Mouse (Mus musculus): ENCODE results near the gene Etl4. TPM values are rescaled to one million over a fixed set of nuclear protein-coding genes. Genes with fewer than 3 reads are reported as not detected.

The Etl4 gene
- total RNA-seq, 1 experiment, result 50.8 TPM

DNA sequence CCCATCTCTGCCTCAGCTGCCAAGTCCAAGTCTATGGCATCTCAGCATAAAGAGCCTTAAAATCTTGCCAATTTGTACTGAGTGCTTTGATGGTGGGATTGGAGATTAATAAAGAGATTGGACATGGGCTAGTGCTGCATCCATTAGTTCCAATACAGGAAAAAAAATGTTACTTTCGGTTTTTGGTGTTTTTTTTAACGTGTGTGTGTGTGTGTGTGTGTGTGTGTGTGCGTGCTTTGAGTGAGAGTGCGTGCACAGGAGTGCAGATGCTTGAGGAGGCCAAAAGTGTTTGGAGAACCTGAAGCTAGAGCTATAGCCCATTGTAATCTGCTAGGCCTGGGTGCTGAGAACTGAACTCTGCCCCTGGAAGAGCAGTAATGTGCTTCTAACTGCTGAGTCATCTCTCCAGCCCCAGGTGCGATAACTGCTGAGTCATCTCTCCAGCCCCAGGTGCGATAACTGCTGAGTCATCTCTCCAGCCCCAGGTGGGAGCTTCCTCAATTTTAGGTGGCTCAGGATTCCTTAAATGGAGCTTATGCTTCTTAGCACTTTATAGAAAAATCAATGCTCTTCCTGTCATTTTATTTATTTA lies 674.1 kb downstream of the Etl4 start:
- in situ Hi-C loops (cut with MboI; ENCODE audit: low sequenced_read_pairs in 2 of 2, unreplicated experiment in 2 of 2), result no loop called here
- Histone ChIP-seq H3K36me3 (ENCODE audit: control insufficient read depth, insufficient read depth, low read length, poor library complexity, severe bottlenecking) (peaks cover 10% of the 10 kb centered on the region), H3K9me3 (ENCODE audit: control insufficient read depth, insufficient read depth, low read depth, low read length) (peaks cover 4% of the 10 kb centered on the region; the same call in 1 of the 2 replicates), H3K27ac (ENCODE audit: insufficient read depth, low read depth, low read length, poor library complexity, severe bottlenecking) (peak overlapping the region; percentile 95), H3K4me1 (ENCODE audit: control insufficient read depth in 2 of 2, insufficient read depth in 2 of 2, low read length in 2 of 2, poor library complexity in 1 of 2) (no peaks in the 10 kb centered on the region; a peak in 1 of 4 replicates), H3K4me3 (ENCODE audit: insufficient read depth in 1 of 2, low read depth in 1 of 2, low read length in 2 of 2, poor library complexity in 1 of 2, severe bottlenecking in 1 of 2) (no peak overlapping the region), H3K9ac (ENCODE audit: insufficient read depth, low read depth, low read length, poor library complexity, severe bottlenecking) (no peak overlapping the region)
- no peak for TF ChIP-seq HCFC1 (IDR thresholded peaks at IDR 0.05; ENCODE audit: borderline replicate concordance, insufficient read depth, low read length)
- TF ChIP-seq MAFK (IDR thresholded peaks at IDR 0.05; ENCODE audit: insufficient read depth, low read depth, low read length), result peak; percentile 100
- TF ChIP-seq CHD2 (IDR thresholded peaks at IDR 0.05; ENCODE audit: low read depth, low read length), result 0 out of 2 replicates have a peak, but pooled peaks have one; percentile 23
- no peak for DNase-seq (ENCODE audit: low read depth, low spot score)

- no peak overlapping the region for H3K4me3 ChIP-seq (ENCODE audit: insufficient read depth in 1 of 2, low read depth in 1 of 2, low read length in 2 of 2, poor library complexity in 1 of 2, severe bottlenecking in 1 of 2)
- TF ChIP-seq ZC3H11A (IDR thresholded peaks at IDR 0.05; ENCODE audit: borderline replicate concordance, low read depth, low read length) (no peak), CHD2 (IDR thresholded peaks at IDR 0.05; ENCODE audit: low read depth, low read length) (no peak), ZNF384 (IDR thresholded peaks at IDR 0.05; ENCODE audit: low read depth, low read length) (no peak)
- no peak for DNase-seq (ENCODE audit: low read depth, low spot score)
- no peaks in the 10 kb centered on the region; a peak in 1 of 4 replicates for H3K4me1 ChIP-seq (ENCODE audit: control insufficient read depth in 2 of 2, insufficient read depth in 2 of 2, low read length in 2 of 2, poor library complexity in 1 of 2)
- H3K9ac ChIP-seq (ENCODE audit: insufficient read depth, low read depth, low read length, poor library complexity, severe bottlenecking), result no peak overlapping the region
- peaks cover 13% of the 10 kb centered on the region for H3K36me3 ChIP-seq (ENCODE audit: control insufficient read depth, insufficient read depth, low read length, poor library complexity, severe bottlenecking)
- in situ Hi-C loops (cut with MboI; ENCODE audit: low sequenced_read_pairs in 2 of 2, unreplicated experiment in 2 of 2), result no loop called here
- H3K27ac ChIP-seq (ENCODE audit: insufficient read depth, low read depth, low read length, poor library complexity, severe bottlenecking), result no peak overlapping the region
- H3K9me3 ChIP-seq (ENCODE audit: control insufficient read depth, insufficient read depth, low read depth, low read length), result peaks cover 6% of the 10 kb centered on the region; the same call in 1 of the 2 replicates
Measured at GRCm38 (mm10) chr2:20587913-20588312, 678.3 kb downstream of the Etl4 start.

GRCm38 (mm10) chr2:20588631-20589030 lies 679.1 kb downstream of the Etl4 start:
- H3K27ac ChIP-seq (ENCODE audit: insufficient read depth, low read depth, low read length, poor library complexity, severe bottlenecking), result no peak overlapping the region
- no peak overlapping the region for H3K4me3 ChIP-seq (ENCODE audit: insufficient read depth in 1 of 2, low read depth in 1 of 2, low read length in 2 of 2, poor library complexity in 1 of 2, severe bottlenecking in 1 of 2)
- TF ChIP-seq HCFC1 (IDR thresholded peaks at IDR 0.05; ENCODE audit: borderline replicate concordance, insufficient read depth, low read length) (no peak), CHD2 (IDR thresholded peaks at IDR 0.05; ENCODE audit: low read depth, low read length) (no peak), MAFK (IDR thresholded peaks at IDR 0.05; ENCODE audit: insufficient read depth, low read depth, low read length) (no peak), ZNF384 (IDR thresholded peaks at IDR 0.05; ENCODE audit: low read depth, low read length) (no peak), ZC3H11A (IDR thresholded peaks at IDR 0.05; ENCODE audit: borderline replicate concordance, low read depth, low read length) (no peak)
- H3K4me1 ChIP-seq (ENCODE audit: control insufficient read depth in 2 of 2, insufficient read depth in 2 of 2, low read length in 2 of 2, poor library complexity in 1 of 2), result no peaks in the 10 kb centered on the region
- H3K9me3 ChIP-seq (ENCODE audit: control insufficient read depth, insufficient read depth, low read depth, low read length), result peaks cover 6% of the 10 kb centered on the region; the same call in 1 of the 2 replicates
- H3K36me3 ChIP-seq (ENCODE audit: control insufficient read depth, insufficient read depth, low read length, poor library complexity, severe bottlenecking), result peaks cover 19% of the 10 kb centered on the region
- H3K9ac ChIP-seq (ENCODE audit: insufficient read depth, low read depth, low read length, poor library complexity, severe bottlenecking), result no peak overlapping the region
- DNase-seq (ENCODE audit: low read depth, low spot score), result no peak
- in situ Hi-C loops (cut with MboI; ENCODE audit: low sequenced_read_pairs in 2 of 2, unreplicated experiment in 2 of 2), result no loop called here

DNA sequence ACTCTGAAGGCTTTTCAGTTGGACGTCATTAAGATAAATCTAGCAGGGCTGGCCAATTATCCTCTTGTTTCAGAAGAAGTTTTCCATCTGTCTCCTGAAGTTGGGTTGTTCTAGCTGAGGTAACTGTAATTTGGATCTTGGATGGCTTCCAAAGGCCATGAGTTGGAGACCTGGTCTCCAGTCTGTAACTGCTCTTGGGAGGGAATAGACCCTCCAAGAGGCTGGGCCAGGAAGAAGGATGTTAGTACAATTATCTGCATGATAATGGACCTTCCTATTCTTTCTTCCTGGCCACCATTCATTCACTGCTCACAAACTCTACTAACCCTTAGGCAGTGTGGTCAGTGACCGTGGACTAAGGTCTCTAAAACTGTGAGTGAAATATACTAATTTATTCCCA lies 684.5 kb downstream of the Etl4 start:
- peak overlapping the region; percentile 84; the same call in 1 of the 2 replicates for H3K27ac ChIP-seq (ENCODE audit: insufficient read depth, low read depth, low read length, poor library complexity, severe bottlenecking)
- peaks cover 8 to 9% of the 10 kb centered on the region in 2 experiments for H3K4me1 ChIP-seq (ENCODE audit: control insufficient read depth in 2 of 2, insufficient read depth in 2 of 2, low read length in 2 of 2, poor library complexity in 1 of 2)
- H3K9me3 ChIP-seq (ENCODE audit: control insufficient read depth, insufficient read depth, low read depth, low read length), result 0 out of 2 replicates have a peak, but pooled peaks cover 3% of the 10 kb centered on the region
- no peak overlapping the region for H3K9ac ChIP-seq (ENCODE audit: insufficient read depth, low read depth, low read length, poor library complexity, severe bottlenecking)
- no peak overlapping the region for H3K4me3 ChIP-seq (ENCODE audit: insufficient read depth in 1 of 2, low read depth in 1 of 2, low read length in 2 of 2, poor library complexity in 1 of 2, severe bottlenecking in 1 of 2)
- in situ Hi-C loops (cut with MboI; ENCODE audit: low sequenced_read_pairs in 2 of 2, unreplicated experiment in 2 of 2), result no loop called here
- peaks cover 8% of the 10 kb centered on the region for H3K36me3 ChIP-seq (ENCODE audit: control insufficient read depth, insufficient read depth, low read length, poor library complexity, severe bottlenecking)
- TF ChIP-seq MAFK (IDR thresholded peaks at IDR 0.05; ENCODE audit: insufficient read depth, low read depth, low read length) (no peak), ZNF384 (IDR thresholded peaks at IDR 0.05; ENCODE audit: low read depth, low read length) (no peak), HCFC1 (IDR thresholded peaks at IDR 0.05; ENCODE audit: borderline replicate concordance, insufficient read depth, low read length) (no peak), CHD2 (IDR thresholded peaks at IDR 0.05; ENCODE audit: low read depth, low read length) (no peak), ZC3H11A (IDR thresholded peaks at IDR 0.05; ENCODE audit: borderline replicate concordance, low read depth, low read length) (no peak)
- DNase-seq (ENCODE audit: low read depth, low spot score), result no peak

All from ES-E14 (cell line).